In genomic region chr10:107442781-107443180, GRCm38 (mm10) we compare ENCODE assay signal across 10 mouse cellular contexts. TPM values are rescaled to one million over a fixed set of nuclear protein-coding genes. Genes with fewer than 3 reads are reported as not detected.
DNase-seq lines count a peak whose midpoint lies in the region; ATAC-seq and TF ChIP-seq lines count a peak whose summit lies in the region.
"Had no signal": no experiment of that assay in that cellular context is flagged by ENCODE, and none has a peak within 500 bp of the region (broad histone marks: within the 10 kb centered on the region; RNA-seq: fewer than 3 reads in every experiment).

No protein-coding gene starts in this region.

- no peak for ATAC-seq in heart, embryonic 11.5 days (replicated peaks; ENCODE audit: insufficient number of reproducible peaks, low FRiP score, low TSS enrichment)
- ATAC-seq in common myeloid progenitor, adult 5-6 weeks (replicated peaks; ENCODE audit: low read depth, poor library complexity, severe bottlenecking), result peak; percentile 73; the same call in 1 of the 2 replicates
- ATAC-seq in stomach, postnatal 0 days (ENCODE audit: low FRiP score, low TSS enrichment), result no peak
- no peak for ATAC-seq in erythroblast, adult 5-6 weeks (replicated peaks; ENCODE audit: low FRiP score, poor library complexity, severe bottlenecking)

- H3K9ac ChIP-seq in heart, embryonic 11.5 days (ENCODE audit: low read depth, low read length), result no peak overlapping the region
- no peak overlapping the region for H3K9ac ChIP-seq in stomach, postnatal 0 days (ENCODE audit: low read length)

- no peak overlapping the region for H3K27ac ChIP-seq in heart, embryonic 11.5 days (ENCODE audit: low read depth, low read length)
- no peak overlapping the region for H3K27ac ChIP-seq in stomach, postnatal 0 days (replicated peaks)

- no peak overlapping the region for H3K4me2 ChIP-seq in heart, embryonic 11.5 days
- H3K4me2 ChIP-seq in stomach, postnatal 0 days (replicated peaks; ENCODE audit: low read depth), result no peak overlapping the region

- no peaks in the 10 kb centered on the region for H3K9me3 ChIP-seq in heart, embryonic 11.5 days (replicated peaks; ENCODE audit: control insufficient read depth, low read length)
- H3K9me3 ChIP-seq in stomach, postnatal 0 days (ENCODE audit: control insufficient read depth, low read length), result no peaks in the 10 kb centered on the region

- no peak overlapping the region for H3K4me3 ChIP-seq in heart, embryonic 11.5 days (ENCODE audit: low read depth, low read length)
- H3K4me3 ChIP-seq in stomach, postnatal 0 days (ENCODE audit: low read depth, low read length), result no peak overlapping the region

- 12% methylated on average over 4 of the region's 4 CpGs for WGBS in heart, embryonic 11.5 days (ENCODE audit: insufficient replicate concordance)
- 11% methylated on average over 4 of the region's 4 CpGs for WGBS in stomach, postnatal 0 days

- H3K27me3 ChIP-seq in heart, embryonic 11.5 days (ENCODE audit: control insufficient read depth, insufficient read depth, low read length), result no peaks in the 10 kb centered on the region
- no peaks in the 10 kb centered on the region for H3K27me3 ChIP-seq in stomach, postnatal 0 days (ENCODE audit: control insufficient read depth, insufficient read depth, low read length)

- TF ChIP-seq EP300 in stomach, postnatal 0 days (optimal IDR thresholded peaks at IDR 0.05), result no peak

- peak; percentile 18 for DNase-seq in heart, adult 8-10 months (ENCODE audit: low spot score)
- peak; percentile 27 to 53 for DNase-seq in right cerebral cortex, adult 2 months (ENCODE audit: low spot score in 2 of 2)
- DNase-seq in right cerebral cortex, postnatal 25 days, result no peak
- DNase-seq in layer of hippocampus, adult 9-10 months (ENCODE audit: low spot score), result peak; percentile 43
- DNase-seq in stomach, postnatal 0 days (ENCODE audit: low spot score), result peak; percentile 17

- peak; percentile 84 for TF ChIP-seq CTCF in stomach, postnatal 0 days (IDR thresholded peaks at IDR 0.05; ENCODE audit: low read depth)

- H3K36me3 ChIP-seq in heart, embryonic 11.5 days (ENCODE audit: control insufficient read depth, insufficient read depth, low read length), result no peaks in the 10 kb centered on the region
- H3K36me3 ChIP-seq in stomach, postnatal 0 days (ENCODE audit: control insufficient read depth, insufficient read depth, low read length), result no peaks in the 10 kb centered on the region

- H3K4me1 ChIP-seq in heart, embryonic 11.5 days (ENCODE audit: control insufficient read depth, insufficient read depth, low read length), result no peaks in the 10 kb centered on the region
- no peaks in the 10 kb centered on the region for H3K4me1 ChIP-seq in stomach, postnatal 0 days (replicated peaks; ENCODE audit: control insufficient read depth, insufficient read depth)

RNA-seq across cellular contexts. Expression of gene Myf5, which starts 43.2 kb away (rescaled TPM):
- total RNA-seq in heart, adult 8-10 months (2022), result not detected
- polyA plus RNA-seq in heart, embryonic 11.5 days (2014; fragmentation: Nextera tagmentation; extraction: Ambion mirVana), result 0.56 and 0.87 TPM in 2 replicates
- not detected in 2 replicates for total RNA-seq in common myeloid progenitor, adult 5-6 weeks (2017)
- polyA plus RNA-seq in stomach, postnatal 0 days (2015; fragmentation: Nextera tagmentation; extraction: Ambion mirVana), result 0.08 TPM in 1 of 2 replicates, not detected in the other
- total RNA-seq in erythroblast, adult 5-6 weeks (2015; ENCODE audit: low replicate concordance), result not detected in 2 replicates
- total RNA-seq in erythroblast, adult 5-6 weeks (2017; ENCODE audit: low replicate concordance), result not detected in 2 replicates
- total RNA-seq: adrenal gland, postnatal 36 days; hematopoietic stem cell, adult 5-6 weeks had no signal

RNA-seq across cellular contexts. Expression of gene Myf6, which starts 51.8 kb away (rescaled TPM):
- total RNA-seq in heart, adult 8-10 months (2022), result not detected
- not detected in 2 replicates for polyA plus RNA-seq in heart, embryonic 11.5 days (2014; fragmentation: Nextera tagmentation; extraction: Ambion mirVana)
- total RNA-seq in common myeloid progenitor, adult 5-6 weeks (2017), result not detected in 2 replicates
- polyA plus RNA-seq in stomach, postnatal 0 days (2015; fragmentation: Nextera tagmentation; extraction: Ambion mirVana), result not detected in 2 replicates
- not detected in 2 replicates for total RNA-seq in erythroblast, adult 5-6 weeks (2015; ENCODE audit: low replicate concordance)
- total RNA-seq in erythroblast, adult 5-6 weeks (2017; ENCODE audit: low replicate concordance), result not detected in 2 replicates
- total RNA-seq: adrenal gland, postnatal 36 days; hematopoietic stem cell, adult 5-6 weeks had no signal
